Mouse (Mus musculus) layer of hippocampus, adult 9-10 months (tissue): ENCODE results near the gene Smim10l2a.

ENCODE experiments used
- DNase-seq: peaks from one replicate; pipeline ENCODE4 v3.0.0; 2022; ENCODE audit warnings: low spot score

Gene Smim10l2a

GRCm38 (mm10) chrX:56374431-56375128, at the start of gene Smim10l2a:
Gene Smim10l2a (plus strand): TSS chrX:56374586.
- DNase-seq = peak; percentile 13

- DNase-seq = no peak
These were observed 42.3 kb upstream of the Smim10l2a start for GRCm38 (mm10) chrX:56332046-56332445.

- DNase-seq = no peak
These were observed 34.1 kb upstream of the Smim10l2a start for GRCm38 (mm10) chrX:56340305-56340704.

- DNase-seq = no peak
These were observed 31.5 kb upstream of the Smim10l2a start for GRCm38 (mm10) chrX:56342921-56343320.

GRCm38 (mm10) chrX:56346176-56346931, 28.0 kb upstream of the Smim10l2a start, which contains the start of gene Zfp449:
Gene Zfp449 (plus strand): TSS chrX:56346400.
- DNase-seq = peak; percentile 36

GRCm38 (mm10) chrX:56346932-56347253, 27.5 kb upstream of the Smim10l2a start:
- DNase-seq = no peak

- DNase-seq = no peak
These were observed 6.5 kb downstream of the Smim10l2a start for GRCm38 (mm10) chrX:56380852-56381251.

- no peak for DNase-seq
These were observed 9.8 kb downstream of the Smim10l2a start for GRCm38 (mm10) chrX:56384142-56384541.

GRCm38 (mm10) chrX:56404646-56405045, 30.3 kb downstream of the Smim10l2a start:
- DNase-seq = no peak

- DNase-seq = no peak
These were observed 31.1 kb downstream of the Smim10l2a start for GRCm38 (mm10) chrX:56405482-56405881.

- no peak for DNase-seq
These were observed 31.7 kb downstream of the Smim10l2a start for GRCm38 (mm10) chrX:56406128-56406527.

GRCm38 (mm10) chrX:56416277-56416676, 41.9 kb downstream of the Smim10l2a start:
- DNase-seq = no peak

- DNase-seq = no peak
These were observed 43.2 kb downstream of the Smim10l2a start for GRCm38 (mm10) chrX:56417541-56417940.
